Mouse (Mus musculus) cortical plate, adult 2 months (tissue): Measurements from ENCODE around the gene Best3. TPM values are rescaled to one million over a fixed set of nuclear protein-coding genes. Genes with fewer than 3 reads are reported as not detected.

Source experiments
- H3K27ac ChIP-seq: fragments of 200-500 bp; 2 replicates; pipeline ENCODE4 v1.5.1; 2012; ENCODE audit warnings: low read length, control low read depth, inconsistent platforms; ENCODE audit not compliant: insufficient read depth
- H3K4me1 ChIP-seq: fragments of 200-500 bp; 2 replicates; pipeline ENCODE4 v1.6.1; 2011; ENCODE audit warnings: low read length; ENCODE audit not compliant: control insufficient read depth, insufficient read depth
- H3K4me3 ChIP-seq: fragments of 200-500 bp; 2 replicates; pipeline ENCODE4 v1.5.1; 2011; ENCODE audit warnings: mild to moderate bottlenecking, low read length, control low read depth; ENCODE audit not compliant: insufficient read depth
- CTCF ChIP-seq: fragments of 200-500 bp; IDR thresholded peaks from 2 replicates; pipeline ENCODE4 v1.5.1; 2011; ENCODE audit warnings: mild to moderate bottlenecking, control low read depth, low read length; ENCODE audit not compliant: insufficient read depth; ENCODE audit errors: extremely low read depth
- POLR2A ChIP-seq: fragments of 200-500 bp; IDR thresholded peaks from 2 replicates; pipeline ENCODE4 v1.6.1; 2011; ENCODE audit warnings: mild to moderate bottlenecking, low read length, control low read depth; ENCODE audit not compliant: insufficient read depth; ENCODE audit errors: extremely low read depth
- polyA plus RNA-seq: library from polyadenylated mRNA; depleted of rRNA; stranded (reverse); fragments of >200 nt; gene quantifications from 2 replicates; pipeline ENCODE4 v1.2.3, GENCODE M21; 2012; rRNA removed

The Best3 gene
- polyA plus RNA-seq, 1 experiment: 0.04 TPM

DNA sequence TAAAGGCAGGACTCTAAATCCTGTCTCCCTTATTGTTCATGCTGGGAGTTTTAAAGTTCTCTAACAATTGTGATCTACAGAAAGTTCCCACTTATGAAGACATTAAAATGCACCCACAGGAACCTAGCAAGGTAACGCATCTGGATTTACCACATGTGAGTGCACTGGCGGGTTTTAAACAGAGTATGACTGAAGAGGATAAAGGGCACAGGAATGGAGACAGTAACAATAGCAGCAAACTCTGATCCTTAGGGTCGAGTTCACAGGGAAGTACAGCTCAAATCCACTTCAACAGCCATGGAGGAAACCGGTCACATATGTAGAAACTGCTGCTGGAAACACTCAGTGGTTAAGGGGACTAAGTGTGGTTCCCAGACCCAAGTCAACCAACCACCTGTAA, 63.1 kb downstream of the Best3 start:
- 0 out of 2 replicates have a peak, but pooled peaks cover 1% of the 10 kb centered on the region for H3K4me1 ChIP-seq
- H3K27ac ChIP-seq: no peak overlapping the region
- no peak overlapping the region for H3K4me3 ChIP-seq
- TF ChIP-seq CTCF (no peak), POLR2A (no peak)

DNA sequence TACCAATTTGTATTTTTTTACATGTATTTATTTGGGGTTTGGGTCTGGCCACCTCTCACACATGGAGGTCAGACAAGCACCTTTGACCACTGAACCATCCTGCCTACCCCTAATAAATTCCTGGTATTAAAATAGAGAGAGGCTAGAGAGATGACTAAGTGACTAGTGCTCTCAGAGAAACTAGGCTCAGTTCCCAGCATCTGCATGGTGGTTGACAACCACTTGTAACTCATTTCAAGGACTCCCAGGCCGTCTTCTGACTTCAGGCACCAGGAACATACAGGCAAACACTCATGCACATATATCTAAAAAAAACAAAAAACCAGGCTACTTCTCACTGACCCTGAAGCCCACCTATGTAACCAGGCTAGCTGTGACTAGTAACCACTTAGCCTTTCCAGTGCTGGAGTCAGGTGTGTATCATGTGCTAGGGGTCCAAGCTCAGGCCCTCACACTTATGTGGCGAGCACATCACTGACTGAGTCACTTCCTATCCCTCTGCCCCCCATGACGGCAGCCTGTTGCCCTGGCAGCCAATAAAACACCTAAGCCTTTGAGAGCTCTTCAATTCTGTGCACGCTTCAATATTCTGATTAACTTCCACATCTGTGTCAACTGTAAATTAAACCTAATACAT, 64.0 kb downstream of the Best3 start:
- H3K27ac ChIP-seq: no peak overlapping the region
- no peak overlapping the region for H3K4me3 ChIP-seq
- TF ChIP-seq CTCF (no peak), POLR2A (no peak)
- 0 out of 2 replicates have a peak, but pooled peaks cover 1% of the 10 kb centered on the region for H3K4me1 ChIP-seq

DNA sequence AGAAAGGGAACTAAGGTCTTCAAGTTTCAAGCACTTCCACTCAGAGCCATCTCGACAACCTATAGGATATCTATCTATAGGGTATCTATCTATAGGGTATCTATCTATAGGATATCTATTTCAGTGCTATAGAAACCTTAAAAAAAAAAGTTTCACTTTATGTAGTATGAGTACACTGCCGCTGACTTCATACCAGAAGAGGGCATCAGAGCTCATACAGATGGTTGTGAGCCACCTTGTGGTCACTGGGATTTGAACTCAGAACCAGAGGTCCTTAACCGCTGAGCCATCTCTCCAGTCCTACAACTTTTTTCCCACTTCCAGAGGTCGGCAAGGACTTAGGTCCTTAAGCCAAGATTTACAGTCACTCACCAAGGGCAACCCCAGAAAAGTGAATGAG, 69.6 kb downstream of the Best3 start:
- TF ChIP-seq POLR2A (no peak), CTCF (0 out of 2 replicates have a peak, but pooled peaks have one; percentile 7)
- Histone ChIP-seq H3K27ac (no peak overlapping the region), H3K4me1 (peaks cover 2% of the 10 kb centered on the region; the same call in 1 of the 2 replicates), H3K4me3 (no peak overlapping the region)

DNA sequence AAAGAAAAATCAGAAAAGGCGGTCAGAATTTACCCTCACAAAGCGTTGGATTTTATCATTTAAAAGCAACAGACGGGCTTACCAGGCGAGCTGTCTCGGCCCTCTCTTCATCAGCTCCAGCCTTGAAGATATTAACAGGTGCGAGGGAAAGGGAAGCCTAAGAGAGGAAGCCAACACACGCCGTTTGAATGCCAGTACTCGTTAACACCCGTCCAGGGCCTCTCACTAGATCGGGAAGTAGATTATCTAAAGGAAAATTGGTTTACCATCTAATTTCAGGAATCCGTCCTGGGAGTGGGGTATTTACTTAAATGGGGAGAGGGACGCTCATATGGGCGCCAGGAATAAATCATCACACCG, 76.8 kb downstream of the Best3 start:
- Histone ChIP-seq H3K4me1 (peaks cover 2% of the 10 kb centered on the region; the same call in 1 of the 2 replicates), H3K27ac (no peak overlapping the region), H3K4me3 (peak overlapping the region; percentile 78)
- TF ChIP-seq POLR2A (no peak), CTCF (no peak)

DNA sequence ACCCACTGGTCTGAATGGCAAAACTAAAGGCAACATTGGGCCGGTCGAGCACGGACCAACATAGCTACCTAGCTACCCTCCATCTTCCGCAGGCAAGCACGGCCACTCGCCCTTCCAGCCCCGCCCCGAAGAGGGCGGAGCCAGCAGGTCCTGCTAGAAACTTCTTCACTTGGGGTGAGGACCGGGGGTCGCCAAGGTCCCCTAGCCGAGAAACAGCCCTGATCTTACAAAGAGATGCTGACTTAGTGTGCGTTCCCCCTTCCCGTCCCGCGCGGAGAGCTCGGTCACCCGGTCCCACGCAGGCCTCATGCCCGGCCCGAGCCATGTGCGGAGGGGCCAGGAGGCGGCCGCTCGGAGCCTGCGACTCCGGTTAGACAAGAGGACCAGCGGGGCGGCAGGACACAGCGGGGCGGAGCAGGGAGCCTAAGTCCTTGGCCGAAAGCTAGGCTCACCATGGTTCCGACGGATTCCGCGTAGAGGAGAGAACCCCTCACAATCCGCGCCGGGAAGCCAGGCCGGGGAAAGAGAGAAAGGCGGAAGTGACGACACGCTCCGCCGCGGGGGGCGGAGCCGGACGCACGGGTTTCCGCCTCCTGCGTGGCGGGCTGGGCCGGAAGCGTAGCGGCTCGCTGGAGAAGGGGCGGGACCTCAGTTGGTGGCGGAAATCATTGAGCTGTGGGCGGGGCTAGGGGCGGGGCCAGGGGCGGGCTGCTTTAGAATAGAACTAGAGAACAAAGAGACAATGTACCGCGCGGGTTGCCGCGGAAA, 77.3 kb downstream of the Best3 start, which contains the start of gene Cct2:
TSS of gene Cct2 (minus strand) at position 561 of the 768 bp plus-strand sequence.
- Histone ChIP-seq H3K27ac (no peak within 1 kb of the TSS), H3K4me1 (peaks cover 2% of the 10 kb centered on the region; the same call in 1 of the 2 replicates)

GRCm38 (mm10) chr10:117064076-117064475, 78.0 kb downstream of the Best3 start:
- Histone ChIP-seq H3K4me1 (no peaks in the 10 kb centered on the region), H3K4me3 (peak overlapping the region; percentile 25; the same call in 1 of the 2 replicates), H3K27ac (no peak overlapping the region)
- TF ChIP-seq POLR2A (no peak), CTCF (no peak)

More for the DNA sequence above, 77.3 kb downstream of the Best3 start, which contains the start of gene Cct2:
- H3K4me3 ChIP-seq: peak within 1 kb of the TSS; percentile 78
- peak; percentile 82 for TF ChIP-seq POLR2A
- TF ChIP-seq CTCF: no peak

- Histone ChIP-seq H3K4me1 (no peaks in the 10 kb centered on the region), H3K27ac (no peak overlapping the region), H3K4me3 (no peak overlapping the region)
- no peak for TF ChIP-seq POLR2A
- 0 out of 2 replicates have a peak, but pooled peaks have one; percentile 4 for TF ChIP-seq CTCF
Observed at GRCm38 (mm10) chr10:117069109-117069508, 83.0 kb downstream of the Best3 start.

DNA sequence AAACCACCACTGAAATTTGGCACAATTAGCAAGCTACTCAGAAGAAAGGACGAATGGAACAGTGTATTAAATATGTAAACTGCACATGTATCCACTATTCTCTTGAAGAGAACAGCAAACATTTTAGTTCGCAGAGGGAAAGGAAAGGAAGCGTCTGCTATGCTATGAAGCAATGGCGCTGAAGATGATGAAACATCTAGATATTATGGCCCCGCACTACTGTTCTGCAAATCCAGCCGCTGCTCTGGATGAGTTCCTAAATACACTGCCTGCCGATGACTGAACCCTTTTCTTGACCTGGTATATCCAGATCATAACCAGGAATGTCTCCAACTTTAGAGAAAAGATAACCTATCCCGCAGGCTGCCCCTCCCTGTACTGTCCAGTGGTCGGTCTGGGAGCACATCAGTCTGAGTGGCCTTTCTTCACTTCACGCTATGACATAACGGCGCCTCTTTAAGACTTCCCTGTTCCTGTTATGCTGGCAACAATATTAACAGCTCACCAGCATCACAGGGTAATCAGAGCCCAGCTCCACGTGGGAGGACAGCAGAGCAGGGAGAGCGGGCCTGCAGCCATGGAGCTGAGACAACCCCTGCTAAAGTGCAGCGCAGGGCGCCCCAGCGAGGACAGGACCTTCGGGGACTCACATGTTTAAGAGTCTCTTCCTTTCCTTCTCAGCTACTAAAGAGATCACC, 86.2 kb downstream of the Best3 start:
- TF ChIP-seq POLR2A (no peak), CTCF (no peak)
- H3K4me1 ChIP-seq: no peaks in the 10 kb centered on the region
- no peak overlapping the region for H3K27ac ChIP-seq
- no peak overlapping the region for H3K4me3 ChIP-seq

- Histone ChIP-seq H3K27ac (no peak overlapping the region), H3K4me3 (no peak overlapping the region), H3K4me1 (no peaks in the 10 kb centered on the region)
- TF ChIP-seq CTCF: no peak
- no peak for TF ChIP-seq POLR2A
Observed at GRCm38 (mm10) chr10:117073176-117073575, 87.1 kb downstream of the Best3 start.

Other genes with a start within 250 kb of the Best3 start
- 0.10 and 0.11 TPM in 2 replicates for gene Myrfl, start 89.4 kb upstream of the Best3 start, polyA plus RNA-seq
- 36.1 and 38.7 TPM in 2 replicates for gene Rab3ip, start 35.5 kb upstream of the Best3 start, polyA plus RNA-seq
- not detected in 2 replicates for gene Gm10271, start 13.7 kb upstream of the Best3 start, polyA plus RNA-seq
- gene Lrrc10, start 59.0 kb downstream of the Best3 start, polyA plus RNA-seq: 0.19 and 0.32 TPM in 2 replicates
- 137 and 138 TPM in 2 replicates for gene Cct2, start 77.5 kb downstream of the Best3 start, polyA plus RNA-seq
- 34.9 and 35.9 TPM in 2 replicates for gene Frs2, start 162.2 kb downstream of the Best3 start, polyA plus RNA-seq
- 47.4 and 51.0 TPM in 2 replicates for gene Yeats4, start 238.2 kb downstream of the Best3 start, polyA plus RNA-seq